Mouse (Mus musculus): ENCODE results near the gene Sos2.

DNA sequence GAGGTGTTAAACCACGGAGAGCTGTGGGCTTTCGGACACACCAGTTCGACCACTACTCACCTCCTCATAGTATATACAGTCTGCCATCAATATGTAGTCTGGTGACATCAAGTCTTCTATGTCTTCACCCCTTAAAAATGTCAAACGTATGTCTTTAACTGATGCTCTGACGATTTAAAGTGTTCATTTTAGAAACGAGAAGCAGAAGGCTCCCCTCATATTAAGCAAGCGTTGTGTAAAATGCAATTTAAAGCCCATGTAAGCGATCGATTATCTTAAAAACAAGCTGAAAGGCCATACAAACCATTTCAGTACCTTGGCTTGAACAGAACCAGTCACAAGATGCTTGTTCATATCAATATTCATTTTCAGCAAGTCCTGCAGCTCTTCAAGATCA is 99.4 kb downstream of the Sos2 start:
- TF ChIP-seq EP300 (optimal IDR thresholded peaks at IDR 0.05): no peak
- no peak for TF ChIP-seq CTCF (IDR thresholded peaks at IDR 0.05; ENCODE audit: low read depth)

Data from stomach, postnatal 0 days (tissue).